Mouse (Mus musculus) CH12F3 (cell line): Measurements from ENCODE around the gene Znrd1.
"Not testable (repeated sequence)": the region's sequence is repeated elsewhere in the genome, so short reads cannot be mapped to it uniquely, and the experiment has no call there.

Experiments used
- in situ Hi-C: fragments of 300-500 bp; cut with MboI; formaldehyde crosslinking; loops from 2 replicates; pipeline ENCODE4 v1.14.3; 2020; ENCODE audit warnings: low sequenced_read_pairs

The Znrd1 gene

DNA sequence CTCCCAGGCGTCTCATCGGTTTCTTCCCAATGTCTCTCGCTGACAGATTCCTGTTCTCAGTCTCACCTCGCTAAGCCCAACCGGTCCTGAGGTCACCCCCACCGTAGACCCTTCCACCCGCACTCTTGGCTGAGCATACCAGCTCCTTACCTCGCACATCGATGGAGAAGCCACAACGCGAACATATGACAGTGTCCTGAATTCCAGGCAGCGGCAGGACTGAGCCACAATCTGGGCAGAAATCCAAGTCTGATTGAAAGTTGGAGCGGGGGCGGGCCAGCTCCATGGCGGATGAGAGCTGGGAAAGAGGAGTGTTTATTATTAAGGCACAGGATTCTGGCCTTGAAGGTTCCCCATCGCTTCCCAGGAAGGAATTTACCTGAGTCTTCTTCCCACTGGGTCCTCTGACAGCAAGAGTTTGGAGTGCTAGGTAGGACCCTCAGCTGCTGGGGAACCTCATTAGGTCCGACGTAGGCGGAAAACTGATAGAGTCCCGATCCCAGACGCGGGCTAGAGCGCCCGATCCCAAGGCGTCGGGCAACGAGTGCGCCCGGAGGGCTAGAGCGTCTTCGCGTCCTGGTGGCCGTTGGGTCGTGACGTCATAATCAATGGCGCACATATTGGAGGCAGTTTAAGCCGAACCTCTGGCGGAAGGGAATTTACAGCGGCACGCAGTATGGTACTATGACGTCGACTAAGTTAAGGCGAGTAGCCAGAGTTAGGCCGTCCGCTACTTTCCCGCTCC, at the start of gene Znrd1, which contains the start of gene Znrd1as:
Znrd1 (minus strand) TSS at position 561 of the 745 bp plus-strand sequence.
Znrd1as (plus strand) TSS at position 594 of the 745 bp plus-strand sequence.
- in situ Hi-C loops, result no loop called here

DNA sequence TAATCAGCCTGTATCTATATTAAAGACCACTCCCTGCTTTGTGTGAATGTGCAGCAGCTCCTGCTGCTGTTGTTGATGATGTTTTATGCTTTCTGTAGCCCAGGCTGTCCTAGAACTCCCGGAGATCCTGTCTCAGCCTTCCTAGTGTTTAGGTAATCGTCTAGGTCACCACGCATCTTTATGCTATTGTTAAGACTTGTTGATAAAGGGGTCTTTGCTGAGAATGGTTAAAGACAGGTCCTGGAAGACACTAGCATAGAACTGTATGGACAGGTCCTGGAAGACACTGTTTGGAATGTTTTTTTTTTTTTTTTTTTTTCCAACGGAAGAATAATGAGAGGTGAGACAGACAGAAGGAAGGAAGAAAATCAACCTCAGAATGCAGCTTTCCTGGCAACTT, 45.0 kb upstream of the Znrd1 start:
- in situ Hi-C loops, result no loop called here

DNA sequence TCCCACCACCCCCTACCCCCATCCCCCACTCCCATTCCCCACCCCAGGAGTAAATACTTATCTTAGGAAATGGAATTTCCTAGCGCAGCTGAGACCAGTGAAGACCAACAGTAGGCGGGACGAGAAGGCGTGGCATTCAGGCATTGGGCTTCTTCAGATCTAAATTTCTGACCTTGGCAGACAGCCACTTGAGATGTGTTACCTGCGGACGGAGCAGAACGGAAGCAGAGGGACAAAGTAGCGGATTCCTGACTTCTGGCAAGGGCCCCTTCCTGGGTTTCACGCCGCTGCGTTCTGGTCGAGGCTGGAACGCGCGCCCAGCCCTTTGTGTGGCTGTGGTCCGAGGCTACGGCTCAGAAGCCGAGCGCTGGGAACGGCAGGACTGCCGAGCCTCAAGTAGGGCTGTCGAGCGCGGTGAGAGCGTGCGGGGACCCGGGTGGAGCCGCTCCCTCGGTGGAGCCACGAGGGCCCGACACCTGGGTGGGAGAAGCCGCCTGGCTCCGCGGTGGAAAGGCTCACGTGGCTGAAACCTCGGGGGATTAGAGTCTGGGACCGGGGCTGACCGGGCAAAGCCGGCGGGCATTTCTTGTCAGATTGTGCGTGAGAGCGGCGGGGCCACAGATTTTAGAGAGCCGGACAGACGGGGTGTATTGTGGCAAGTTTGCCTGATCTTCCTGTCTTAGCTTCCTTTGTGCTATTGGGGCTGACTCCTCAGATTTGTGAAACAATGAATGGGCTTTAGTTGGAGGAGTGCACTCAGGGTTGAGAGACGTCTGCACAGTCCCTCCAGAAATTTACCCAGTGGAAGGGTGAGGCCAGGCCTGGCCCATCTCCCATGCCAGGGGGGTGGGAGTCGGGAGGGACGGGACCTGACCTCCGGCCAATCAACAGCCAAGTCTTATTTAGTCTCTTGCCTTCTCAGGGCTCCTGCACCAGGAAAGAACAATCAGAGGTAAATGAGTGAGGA, 44.3 kb upstream of the Znrd1 start:
- in situ Hi-C loops, result no loop called here

DNA sequence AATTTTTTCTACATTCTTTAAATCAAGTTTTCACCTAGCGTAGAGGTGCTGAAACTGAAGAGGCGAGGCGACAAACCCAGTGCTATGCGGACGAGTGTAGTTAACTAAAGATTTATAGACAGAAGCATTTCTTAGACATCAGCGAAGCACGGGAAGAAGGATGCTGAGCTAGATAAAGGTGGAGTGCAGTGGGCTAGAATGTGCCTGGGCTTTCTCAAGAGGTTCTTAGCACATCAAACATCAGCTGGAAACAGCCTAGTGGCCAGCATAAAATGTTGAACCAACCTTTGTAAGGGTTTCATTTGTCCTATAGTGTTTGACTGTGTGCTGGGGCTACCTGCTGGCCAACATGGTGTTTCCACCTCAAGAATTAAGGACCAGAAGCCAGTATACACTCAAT, 42.5 kb upstream of the Znrd1 start, which contains the start of gene Zfp57:
Zfp57 (plus strand) TSS at position 301 of the 400 bp plus-strand sequence.
- in situ Hi-C loops, result no loop called here

DNA sequence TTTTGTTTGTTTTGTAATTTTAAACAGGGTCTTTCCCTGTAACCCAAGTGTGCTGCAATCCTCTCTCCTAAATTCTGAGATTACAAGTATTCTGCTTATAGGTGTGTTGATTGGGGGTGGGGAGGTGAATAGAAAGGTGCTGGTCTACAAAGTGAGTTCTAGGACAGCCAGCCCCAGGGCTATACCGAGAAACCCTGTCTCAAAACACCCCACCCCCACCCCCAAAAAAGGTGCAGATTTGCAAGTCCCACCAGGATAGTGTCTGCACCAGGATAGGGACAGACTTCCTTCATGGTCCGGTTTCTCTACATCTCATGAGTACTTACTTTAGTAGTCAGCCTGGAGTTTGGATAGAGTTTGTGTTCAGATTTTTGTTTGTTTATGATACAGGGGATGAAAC, 40.1 kb upstream of the Znrd1 start:
- in situ Hi-C loops, result no loop called here

DNA sequence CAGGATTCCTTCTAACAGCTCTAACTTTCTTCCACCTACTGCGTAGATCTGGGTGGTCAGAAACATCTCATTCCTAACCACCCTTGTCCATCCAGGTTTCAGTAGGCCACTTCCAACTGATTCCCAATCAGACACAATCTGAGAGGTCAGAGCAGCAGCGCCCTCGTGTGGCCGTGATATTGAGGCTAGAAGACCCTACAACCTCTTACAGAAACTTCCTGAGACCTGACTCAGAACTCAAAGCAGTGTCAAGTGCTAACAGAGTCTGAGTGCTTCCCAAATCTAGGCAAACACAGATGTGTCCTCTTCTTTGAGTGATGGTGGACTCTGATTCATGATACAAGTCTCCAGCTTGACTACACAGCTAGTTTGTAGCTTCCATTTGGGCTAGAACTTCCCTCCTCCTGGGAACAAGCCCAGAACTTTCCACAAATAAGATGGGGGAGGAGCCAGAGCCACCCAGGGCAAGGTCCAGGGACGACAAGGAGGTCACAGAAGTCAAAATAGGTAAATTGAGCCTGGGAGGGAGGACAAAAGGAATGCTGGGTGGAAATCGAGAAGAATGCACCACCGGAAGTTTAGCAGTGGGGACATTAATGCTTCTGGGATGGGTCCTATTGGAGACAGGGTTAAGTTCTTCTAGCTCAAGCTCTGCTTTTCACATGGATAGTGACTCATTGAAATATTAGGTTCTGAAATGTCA, 38.8 kb upstream of the Znrd1 start:
- in situ Hi-C loops, result no loop called here

DNA sequence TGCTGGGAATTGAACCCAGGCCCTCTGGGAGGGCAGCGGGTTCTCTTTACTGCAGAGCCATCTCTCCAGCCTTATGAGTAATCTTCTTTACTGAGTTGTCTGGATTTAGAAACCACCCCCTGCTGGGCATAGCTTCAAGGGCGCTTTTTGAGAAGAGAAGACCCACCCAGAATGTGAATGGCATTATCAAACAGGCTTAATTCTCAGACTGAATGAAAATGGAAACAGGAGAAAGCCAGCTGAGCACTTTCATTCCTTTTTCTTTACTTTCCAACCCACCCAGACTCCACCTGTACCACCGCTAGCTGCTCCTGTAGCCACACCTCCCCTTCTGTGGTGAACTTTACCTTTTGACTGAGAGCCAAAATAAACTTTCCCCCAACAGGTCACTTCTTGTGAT, 37.1 kb upstream of the Znrd1 start:
- in situ Hi-C loops, result no loop called here

DNA sequence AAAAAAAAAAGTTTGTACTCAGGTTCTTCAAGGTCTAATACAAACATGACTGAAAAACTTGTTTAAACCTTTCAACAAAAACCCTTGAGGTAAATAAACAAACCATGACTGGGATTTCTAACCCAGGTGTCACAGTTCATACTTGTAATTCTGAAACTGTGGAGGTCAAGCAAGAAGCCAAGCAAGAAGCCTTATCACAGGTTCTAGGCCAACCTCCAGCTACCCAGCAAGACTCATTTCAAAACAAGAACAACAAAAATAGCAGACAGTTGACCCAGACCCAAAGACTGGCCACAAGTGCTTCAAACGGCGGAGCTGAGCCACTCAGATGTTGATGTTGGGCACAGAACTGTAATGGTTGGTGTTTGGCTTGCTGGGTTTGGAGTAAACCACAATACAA, 36.2 kb upstream of the Znrd1 start:
- in situ Hi-C loops, result no loop called here

DNA sequence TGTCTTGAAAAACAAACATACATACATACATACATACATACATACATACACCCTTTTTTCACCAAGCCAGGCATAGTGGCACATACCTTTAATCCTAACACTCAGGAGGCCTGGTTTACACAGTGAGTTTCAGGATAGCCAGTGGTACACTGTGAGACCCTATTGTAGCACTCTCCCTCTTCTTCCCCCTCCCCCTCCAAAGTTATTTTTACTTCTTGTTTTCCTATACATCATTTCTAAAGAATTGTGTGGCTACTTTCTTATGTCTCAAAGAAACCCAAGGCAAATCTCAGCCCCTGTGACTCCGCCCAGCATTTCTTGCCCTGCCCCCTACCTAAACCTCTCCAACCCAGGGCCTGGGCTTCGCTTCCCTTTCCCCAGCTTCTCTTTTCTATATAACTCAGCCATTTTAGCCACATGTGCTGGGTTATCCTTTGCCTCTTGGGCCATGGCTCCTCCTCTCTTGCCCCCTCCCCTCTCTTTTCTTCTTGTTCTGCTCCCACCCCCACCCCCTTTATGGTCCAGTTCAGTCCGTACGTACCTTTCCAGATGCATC, 35.5 kb upstream of the Znrd1 start:
- in situ Hi-C loops, result no loop called here

DNA sequence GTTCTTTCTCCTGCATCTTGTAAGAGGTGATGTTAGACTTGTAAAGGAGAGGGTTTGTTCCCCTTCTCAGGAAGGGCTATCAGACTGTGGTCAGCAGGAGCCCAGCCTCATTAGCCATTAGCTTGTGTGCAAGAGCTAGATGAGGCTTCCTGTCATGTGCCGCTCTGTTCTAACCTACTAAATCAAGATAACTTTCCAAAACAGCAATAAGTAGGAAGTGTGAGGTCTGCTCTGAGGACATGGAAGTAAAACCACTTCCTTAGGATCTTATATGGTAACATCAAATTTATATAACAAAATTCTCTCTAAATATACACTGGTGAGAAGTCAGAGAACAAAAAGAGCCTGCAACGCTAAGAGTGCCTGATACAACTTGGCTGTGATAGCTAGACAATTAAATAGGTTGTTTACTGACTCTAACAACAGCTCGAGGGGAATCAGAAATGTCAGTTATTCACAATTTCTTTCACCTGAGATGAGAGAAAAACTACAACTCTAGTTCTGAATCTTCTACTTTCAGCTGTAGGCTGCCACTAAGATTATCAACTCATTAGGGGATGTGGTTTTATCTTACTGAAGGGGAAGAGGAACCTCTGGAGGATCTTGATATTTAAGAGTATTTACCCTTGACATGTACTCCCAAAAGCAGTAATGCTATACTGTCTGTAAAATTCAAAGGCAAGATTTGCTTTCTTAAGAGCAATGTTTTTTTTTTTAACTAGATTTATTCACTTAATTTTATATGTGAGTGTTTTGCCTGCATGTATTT, 34.2 kb upstream of the Znrd1 start:
- in situ Hi-C loops, result no loop called here

DNA sequence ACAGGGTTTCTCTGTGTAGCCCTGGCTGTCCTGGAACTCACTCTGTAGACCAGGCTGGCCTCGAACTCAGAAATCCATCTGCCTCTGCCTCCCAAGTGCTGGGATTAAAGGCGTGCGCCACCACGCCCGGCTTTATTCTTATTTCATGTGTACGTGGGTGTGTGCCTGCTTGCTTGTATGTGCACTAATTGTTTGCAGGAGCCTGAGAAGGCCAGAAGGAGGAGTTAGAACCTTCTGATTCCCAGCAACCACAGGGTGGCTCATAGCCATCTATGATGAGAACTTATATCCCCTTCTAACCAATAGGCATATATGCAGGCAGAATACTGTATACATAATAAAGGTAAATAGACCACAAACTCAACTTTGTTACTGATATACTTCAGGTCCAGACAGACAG, 32.3 kb upstream of the Znrd1 start:
- in situ Hi-C loops, result not testable (repeated sequence)

DNA sequence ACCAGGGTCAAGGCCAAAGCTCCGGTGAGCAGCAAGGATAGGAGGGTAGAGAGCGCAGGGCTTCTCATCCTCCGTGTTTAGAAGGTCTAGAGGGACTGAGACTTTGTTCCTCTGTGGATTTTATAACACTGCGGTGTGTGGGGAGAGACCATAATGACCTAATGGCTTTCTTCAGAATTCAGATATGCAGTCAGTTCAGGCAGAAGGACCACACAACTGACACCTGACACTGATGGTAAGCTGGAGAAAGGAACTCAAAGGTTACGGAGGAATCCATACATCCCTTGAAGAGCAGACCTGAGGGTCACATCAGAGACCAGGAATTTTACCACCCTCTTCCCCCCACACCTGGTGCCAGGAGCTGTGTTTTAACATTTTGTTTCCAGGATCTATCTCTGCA, 31.1 kb upstream of the Znrd1 start, which contains the start of gene H2-M5:
H2-M5 (minus strand) TSS at position 101 of the 400 bp plus-strand sequence.
- in situ Hi-C loops, result no loop called here

DNA sequence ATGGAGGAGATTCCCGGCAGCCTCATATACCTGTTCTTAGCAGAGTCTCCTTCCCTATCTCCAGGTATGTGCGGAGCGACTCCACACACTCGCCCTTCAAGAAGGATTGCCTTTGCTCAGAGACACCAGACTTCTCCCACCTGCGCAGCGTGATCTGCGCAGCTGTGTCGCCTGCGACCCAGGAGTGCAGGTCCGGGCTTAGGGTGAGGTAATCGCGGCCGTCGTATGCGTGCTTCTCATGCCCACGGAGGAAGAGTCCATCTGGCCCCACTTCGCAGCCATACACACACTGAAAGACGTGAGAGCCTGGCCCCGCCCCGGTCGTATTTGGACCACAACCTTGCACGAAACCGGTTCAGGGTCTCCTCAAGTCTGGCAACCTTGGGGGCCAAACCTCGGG, 30.1 kb upstream of the Znrd1 start:
- in situ Hi-C loops, result no loop called here

DNA sequence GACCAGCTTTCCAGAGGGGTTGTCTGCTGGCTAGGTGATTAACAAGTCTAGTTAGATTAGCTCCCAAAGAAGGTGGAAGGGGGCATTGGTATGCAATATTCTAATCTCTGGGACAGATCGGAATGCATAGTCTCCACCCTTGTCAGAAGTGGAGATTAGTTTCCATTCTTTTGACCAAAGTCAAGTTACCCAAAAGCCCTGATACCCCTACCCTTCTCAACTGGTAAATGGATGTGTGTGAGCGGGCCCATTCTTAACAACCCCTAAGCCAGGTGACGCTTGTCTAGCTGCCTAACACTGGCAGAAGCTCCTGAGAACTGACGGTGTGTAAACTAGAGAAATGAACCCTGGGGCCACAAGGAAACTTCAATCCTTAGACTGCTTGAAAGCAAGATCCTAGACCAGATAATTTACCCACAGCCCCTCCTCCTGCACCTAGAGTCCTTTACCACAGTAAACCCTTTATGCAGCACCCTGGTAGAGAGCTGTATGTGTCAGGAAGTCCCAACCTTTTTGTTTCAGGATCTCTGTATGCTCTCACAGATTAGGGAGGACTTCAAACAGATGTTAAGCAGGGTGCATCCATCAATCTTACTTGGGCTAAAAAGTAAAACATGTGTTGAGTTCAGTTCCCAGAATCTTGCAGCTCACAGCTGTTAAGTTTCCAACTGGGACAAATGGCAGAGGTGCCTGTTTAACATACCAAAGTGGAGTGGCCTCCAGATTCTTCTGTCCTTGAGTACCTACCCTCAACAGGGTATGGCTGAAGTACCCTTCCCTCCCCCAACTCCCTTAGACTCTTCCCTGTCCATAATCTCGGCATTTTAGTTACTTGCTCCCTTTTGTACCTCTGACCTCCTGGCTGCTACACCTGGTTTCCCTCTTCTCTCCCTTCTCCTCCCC, 24.1 kb upstream of the Znrd1 start:
- in situ Hi-C loops, result no loop called here

DNA sequence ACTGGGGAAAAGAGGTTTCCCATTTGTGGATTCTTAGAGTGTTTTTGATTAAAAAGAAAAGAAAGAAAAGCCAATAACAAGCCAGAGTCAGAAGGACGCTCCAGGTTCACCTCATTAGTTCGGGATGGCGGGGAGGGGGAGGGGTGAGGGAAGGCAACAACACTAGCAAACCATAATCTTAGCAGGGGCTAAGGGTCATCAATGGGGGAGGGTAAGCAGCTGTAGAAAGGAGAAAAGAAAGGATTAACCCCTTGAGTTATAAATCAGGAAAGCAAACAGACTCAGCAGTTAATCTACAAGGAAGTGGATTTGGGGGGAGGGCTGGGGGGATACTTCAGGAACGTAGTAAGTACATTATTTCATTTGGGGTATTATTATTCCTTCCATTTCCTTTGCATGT, 23.5 kb upstream of the Znrd1 start:
- in situ Hi-C loops, result no loop called here

DNA sequence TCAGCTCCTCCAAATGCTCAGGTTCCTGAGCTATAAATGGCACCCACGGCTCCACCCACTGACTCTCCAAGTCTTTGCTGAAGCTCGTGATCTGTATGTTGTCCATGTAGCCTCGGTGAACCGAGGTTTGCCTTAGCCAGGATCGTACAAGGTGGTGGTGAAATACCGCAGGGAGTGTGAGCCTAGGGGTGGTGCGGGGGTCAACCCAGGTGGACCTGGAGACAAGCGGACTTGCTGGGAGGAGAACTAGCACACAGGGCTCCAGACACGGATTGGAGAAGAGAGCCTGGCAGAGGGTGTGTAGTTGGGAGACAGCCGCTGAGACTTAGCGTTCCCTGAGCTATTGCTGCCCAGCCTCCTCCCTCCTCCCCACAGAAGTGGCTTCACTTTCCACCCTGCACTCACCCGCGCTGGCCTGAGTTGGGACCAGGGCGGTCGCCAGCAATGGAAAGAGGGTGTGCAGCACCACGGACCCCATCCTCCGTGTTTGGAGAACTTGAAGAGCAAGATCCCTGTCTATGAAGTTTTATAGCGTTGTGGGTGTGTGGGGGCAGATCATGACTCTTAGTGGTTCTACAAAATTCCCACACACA, 23.0 kb upstream of the Znrd1 start, which contains the start of gene 2410137M14Rik:
2410137M14Rik (minus strand) TSS at position 17 of the 593 bp plus-strand sequence.
- in situ Hi-C loops, result no loop called here

DNA sequence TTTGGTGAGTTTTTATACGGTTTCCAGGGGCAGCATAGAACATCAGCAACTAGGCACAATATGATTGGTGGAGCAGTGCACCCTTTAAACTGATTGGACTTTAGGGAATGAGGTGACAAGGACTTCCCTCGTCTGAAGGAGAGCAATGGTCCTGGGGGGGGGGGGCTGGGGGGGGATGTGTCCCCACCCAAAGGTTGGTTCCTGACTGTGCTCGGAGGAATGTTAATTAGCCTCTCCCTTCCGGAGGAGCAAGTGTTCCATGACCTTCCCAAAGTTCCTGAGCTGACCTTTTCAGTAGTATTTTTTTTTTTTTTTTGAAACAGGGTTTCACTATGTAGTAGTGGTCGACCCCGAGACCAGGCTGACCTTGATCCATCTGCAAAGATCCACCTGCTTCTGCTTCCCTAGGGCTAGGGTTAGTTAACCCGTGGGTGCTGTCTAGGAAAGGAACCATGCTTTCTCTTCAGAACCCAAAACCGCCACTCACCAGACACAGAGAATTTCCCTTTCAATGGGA, 15.0 kb upstream of the Znrd1 start:
- in situ Hi-C loops, result no loop called here

DNA sequence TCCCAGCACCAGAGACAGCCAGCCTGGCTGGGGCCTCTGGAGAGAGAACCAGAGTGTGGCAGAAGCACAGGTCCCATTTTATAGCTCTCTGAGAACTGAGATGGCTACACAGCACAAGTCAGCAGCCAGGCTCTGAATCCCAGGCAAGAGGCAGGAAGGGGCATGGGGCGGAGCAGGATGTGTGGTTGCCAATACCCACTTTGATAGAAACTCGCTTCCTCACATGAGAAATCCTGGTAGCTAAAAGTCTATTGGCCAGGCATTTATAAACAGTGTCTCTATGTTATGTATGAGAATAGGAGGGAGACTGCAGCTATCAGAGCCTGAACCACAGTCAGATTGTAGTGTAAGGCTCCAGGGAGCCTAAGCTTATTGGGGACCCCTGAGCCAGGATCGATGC, 14.4 kb upstream of the Znrd1 start:
- in situ Hi-C loops, result no loop called here
